Mouse (Mus musculus) CD4-positive, CD25-positive, alpha-beta regulatory T cell, adult 2 months (primary cell): ENCODE results near the gene Ercc6.

ENCODE experiments used
- DNase-seq: peaks from one replicate; pipeline ENCODE4 v3.0.0-alpha.2; 2012; ENCODE audit warnings: low read depth, low spot score

Gene Ercc6

DNA sequence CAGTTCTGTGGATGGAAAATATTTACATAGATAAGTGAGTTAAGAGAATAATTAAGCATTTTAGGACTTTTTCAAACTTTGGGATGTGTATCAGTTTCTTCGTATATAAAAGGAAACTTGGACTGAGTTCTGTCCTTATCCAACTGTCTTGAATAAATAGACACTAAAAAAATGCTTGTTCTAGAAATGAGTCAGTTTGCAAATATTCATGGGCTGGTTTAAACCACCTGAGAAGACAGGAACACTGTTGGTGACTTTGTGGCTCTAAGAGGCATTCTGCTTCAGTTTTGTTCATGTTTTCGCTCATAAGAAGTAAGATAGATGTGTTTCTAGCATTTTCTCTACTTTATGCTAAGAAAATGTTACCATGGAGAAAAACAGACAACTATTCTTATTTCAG, 5.2 kb downstream of the Ercc6 start:
- DNase-seq: no peak

DNA sequence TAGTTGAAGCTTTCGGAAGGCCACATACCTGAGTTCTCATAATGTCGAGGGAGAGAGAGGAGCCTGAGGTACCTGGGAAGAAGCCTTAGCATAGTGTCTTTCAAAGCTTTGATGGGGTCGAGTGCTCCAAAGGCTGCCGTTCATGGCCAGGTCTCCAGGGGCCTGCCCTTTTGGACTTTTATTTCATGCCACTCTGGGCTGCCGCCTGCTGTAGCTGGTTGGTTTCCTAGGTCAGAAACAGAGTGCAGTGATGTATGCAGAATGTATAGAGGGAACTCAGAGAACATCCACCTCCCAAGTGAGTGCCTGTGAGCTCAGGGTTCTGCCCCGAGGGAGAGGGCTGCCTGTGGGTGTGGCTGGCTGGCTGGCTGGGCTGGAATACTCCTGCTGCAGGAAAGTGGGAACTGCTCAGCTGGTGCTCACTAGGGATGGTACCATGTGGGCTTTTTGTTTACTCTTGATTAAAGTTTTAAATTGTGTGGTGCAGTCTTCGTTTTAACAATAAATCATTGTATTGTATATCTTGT, 7.1 kb downstream of the Ercc6 start:
- DNase-seq: no peak

- no peak for DNase-seq
These were observed 9.0 kb downstream of the Ercc6 start for GRCm38 (mm10) chr14:32522336-32522735.

DNA sequence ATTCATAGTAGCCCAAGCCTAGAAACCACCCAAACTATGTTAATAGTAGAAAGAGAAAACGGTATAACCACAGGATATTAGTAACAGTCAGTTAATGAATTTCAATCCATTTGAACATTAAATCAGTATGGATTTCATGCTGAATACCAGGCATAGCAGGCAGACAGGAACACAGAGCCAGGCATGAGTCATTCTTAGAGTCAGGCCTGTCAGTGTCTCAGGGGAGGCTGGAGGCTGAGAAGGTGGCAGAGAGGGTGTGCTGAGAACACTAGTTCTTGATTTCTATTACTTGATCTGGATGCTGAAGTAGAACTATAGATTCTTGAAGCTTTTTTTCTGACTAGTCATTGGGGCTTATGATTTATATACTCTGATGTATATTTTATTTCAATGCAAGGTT, 10.8 kb downstream of the Ercc6 start:
- no peak for DNase-seq

GRCm38 (mm10) chr14:32525996-32526705, 12.8 kb downstream of the Ercc6 start:
- DNase-seq: no peak

- DNase-seq: no peak
These were observed 13.9 kb downstream of the Ercc6 start for GRCm38 (mm10) chr14:32527211-32527610.

- no peak for DNase-seq
These were observed 15.7 kb downstream of the Ercc6 start for GRCm38 (mm10) chr14:32529036-32529435.

DNA sequence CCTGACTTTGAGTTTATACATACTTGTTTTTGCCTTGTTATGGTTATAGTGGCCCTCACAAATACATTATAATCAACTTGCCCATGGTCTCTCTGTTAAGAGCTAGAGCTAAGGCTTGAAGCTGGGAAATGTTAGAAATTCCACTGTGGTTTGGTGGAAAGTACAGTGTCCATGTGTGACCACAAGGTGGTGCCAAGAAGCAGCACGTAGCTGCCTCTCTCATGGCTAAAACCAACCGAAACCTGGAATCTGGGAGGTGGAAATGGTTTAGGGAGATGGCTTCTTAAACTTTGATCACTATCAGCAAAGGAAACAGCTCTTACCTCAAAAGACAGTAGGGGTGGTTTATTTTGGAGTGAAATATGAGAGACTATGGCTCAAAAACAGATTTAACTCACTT, 17.6 kb downstream of the Ercc6 start:
- peak; percentile 56 for DNase-seq

- no peak for DNase-seq
These were observed 18.1 kb downstream of the Ercc6 start for GRCm38 (mm10) chr14:32531371-32531770.

- no peak for DNase-seq
These were observed 19.2 kb downstream of the Ercc6 start for GRCm38 (mm10) chr14:32532381-32533147.

GRCm38 (mm10) chr14:32533148-32533520, 19.8 kb downstream of the Ercc6 start:
- DNase-seq: no peak

- no peak for DNase-seq
These were observed 20.3 kb downstream of the Ercc6 start for GRCm38 (mm10) chr14:32533656-32534055.

- peak; percentile 58 for DNase-seq
These were observed 20.8 kb downstream of the Ercc6 start for GRCm38 (mm10) chr14:32534137-32534536.

- DNase-seq: no peak
These were observed 23.4 kb downstream of the Ercc6 start for GRCm38 (mm10) chr14:32536763-32537162.

- DNase-seq: no peak
These were observed 24.8 kb downstream of the Ercc6 start for GRCm38 (mm10) chr14:32538115-32538514.

DNA sequence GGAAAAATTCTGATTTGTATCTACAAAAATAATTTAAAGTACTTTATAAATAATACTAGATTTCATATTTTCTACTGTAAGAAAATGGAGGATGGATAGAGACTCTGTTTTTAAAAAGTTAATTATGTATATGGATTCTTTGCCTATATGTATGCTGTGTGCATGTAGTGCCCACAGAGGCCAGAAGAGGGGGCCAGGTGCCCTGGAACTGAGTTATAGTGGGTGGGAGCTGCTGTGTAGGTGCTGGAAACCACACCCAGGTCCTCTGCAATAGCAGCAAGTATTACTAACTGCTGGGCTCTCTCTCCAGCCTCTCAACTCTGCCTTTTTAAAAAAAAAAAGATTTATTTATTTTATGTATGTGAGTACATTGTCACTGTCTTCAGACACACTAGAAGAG, 29.8 kb downstream of the Ercc6 start:
- peak; percentile 10 for DNase-seq

- no peak for DNase-seq
These were observed 33.4 kb downstream of the Ercc6 start for GRCm38 (mm10) chr14:32546676-32547075.

DNA sequence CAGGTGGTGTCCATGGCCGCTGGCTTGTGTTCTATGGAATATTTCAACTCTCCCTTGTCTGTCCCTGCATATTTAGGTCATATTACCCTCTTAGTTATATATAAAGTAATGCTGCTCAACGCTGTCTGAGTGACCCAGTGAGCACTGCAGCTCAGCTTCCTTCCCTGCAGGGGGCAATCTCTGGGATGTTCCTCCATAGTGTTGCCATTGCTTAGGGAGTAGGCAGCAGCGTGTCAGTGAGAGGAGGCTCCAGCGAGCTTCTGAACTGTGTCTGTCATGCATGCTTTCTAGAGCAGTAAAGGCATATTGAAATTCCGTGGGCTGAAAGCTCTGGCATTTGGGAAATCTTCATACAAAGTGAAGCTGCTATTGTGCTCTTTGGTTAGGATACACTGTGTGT, 38.5 kb downstream of the Ercc6 start:
- no peak for DNase-seq

GRCm38 (mm10) chr14:32553198-32553903, 40.0 kb downstream of the Ercc6 start:
- DNase-seq: no peak

DNA sequence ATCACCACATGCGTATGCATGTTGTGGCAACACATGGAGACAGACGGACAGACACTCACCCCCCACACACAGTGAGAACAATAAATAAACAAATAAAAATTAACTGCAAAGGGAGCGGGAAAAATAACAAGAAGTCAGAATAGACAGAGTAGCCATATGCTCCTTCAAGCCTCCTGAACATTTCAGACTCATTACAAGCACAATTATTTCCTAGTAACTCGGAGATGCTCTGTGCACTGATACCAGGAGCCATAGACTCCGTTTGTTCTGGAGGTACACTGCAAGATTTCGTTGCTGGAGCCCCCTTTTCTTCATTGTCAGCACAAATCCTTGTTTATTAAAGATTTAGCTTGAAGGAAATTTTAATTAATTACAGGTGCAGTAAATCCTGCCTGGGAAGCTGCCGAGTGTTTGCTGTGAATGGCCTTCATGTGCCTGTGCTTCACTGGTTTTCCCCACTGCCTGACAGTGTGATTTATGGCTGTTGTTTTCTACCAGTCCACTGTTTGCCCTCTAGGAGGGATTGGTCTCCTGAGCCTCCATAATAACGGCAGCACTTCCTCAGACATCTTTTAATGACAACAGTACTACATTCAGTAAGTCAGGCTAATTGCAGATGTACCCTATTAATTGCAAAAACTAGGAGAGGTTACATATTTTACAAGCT, 41.7 kb downstream of the Ercc6 start:
- DNase-seq: no peak

DNA sequence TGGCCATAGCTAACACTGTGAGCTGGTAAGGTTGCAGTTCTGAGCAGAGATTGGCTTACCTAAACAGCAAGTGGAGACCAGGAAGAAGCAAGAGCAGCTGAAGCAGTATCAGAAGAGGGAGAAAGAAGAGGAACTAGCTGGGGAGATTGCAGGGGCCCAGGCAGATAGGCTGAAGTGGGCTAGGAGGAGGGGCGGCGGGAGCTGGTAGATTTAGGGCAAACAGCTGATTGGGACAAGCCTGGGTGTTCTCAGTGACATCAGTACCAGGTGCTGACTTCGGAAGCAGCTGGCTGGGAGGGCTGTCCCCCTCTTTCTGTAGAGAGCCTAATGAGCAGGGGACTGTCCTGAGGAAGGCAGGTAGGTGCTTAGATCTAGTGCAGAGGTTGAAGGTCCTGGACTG, 48.1 kb downstream of the Ercc6 start:
- DNase-seq: no peak

DNA sequence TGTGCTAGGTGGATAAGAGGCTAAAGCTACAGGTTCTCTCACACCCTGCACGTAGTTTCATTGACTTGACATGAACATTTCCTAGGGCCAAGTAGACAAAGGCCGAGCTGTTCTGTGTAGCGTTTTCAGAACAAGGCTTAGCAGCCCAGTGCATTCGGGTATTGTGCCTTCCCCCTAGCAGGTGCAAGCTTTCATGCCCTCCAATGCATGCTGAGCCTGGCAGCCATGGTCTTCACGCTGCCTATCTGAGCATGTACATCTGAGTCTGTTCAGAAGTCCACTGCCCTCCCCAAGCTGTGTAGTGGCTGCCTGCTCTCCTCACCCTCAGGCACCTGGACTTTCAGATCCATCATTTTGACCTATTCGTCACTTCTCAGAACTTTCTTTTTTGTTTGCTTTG, 50.3 kb downstream of the Ercc6 start:
- DNase-seq: no peak
